Comparison of ENCODE assay signal across 9 mouse cellular contexts in the genomic region with DNA sequence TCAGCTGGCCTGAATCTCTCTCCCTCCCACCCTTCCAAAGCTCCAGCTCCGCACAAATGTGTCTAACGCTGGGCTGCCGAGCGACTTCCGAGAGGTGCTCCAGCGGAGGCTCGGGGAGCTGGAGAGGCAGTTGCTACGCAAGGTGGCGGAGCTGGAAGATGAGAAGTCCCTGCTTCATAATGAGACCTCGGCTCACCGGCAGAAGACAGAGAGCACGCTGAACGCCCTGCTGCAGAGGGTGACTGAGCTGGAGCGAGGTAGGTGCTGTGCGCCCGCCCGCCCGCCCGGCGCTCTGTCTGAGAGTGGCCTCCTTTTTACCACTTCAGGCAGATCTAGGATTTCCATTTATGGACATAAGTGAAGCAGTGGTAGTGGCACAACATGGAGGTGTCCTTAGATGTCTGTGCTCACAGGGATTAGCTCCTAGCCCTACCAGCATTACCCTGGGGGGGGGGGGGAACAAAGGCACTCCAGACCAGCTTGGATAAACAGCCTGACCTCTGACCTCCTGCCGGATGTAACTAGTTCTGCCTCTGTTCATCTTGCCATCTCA. TPM values are rescaled to one million over a fixed set of nuclear protein-coding genes. Genes with fewer than 3 reads are reported as not detected.
DNase-seq lines count a peak whose midpoint lies in the region; ATAC-seq and TF ChIP-seq lines count a peak whose summit lies in the region.
"Had no signal": no experiment of that assay in that cellular context is flagged by ENCODE, and none has a peak within 500 bp of the region (broad histone marks: within the 10 kb centered on the region; RNA-seq: fewer than 3 reads in every experiment).

No protein-coding gene starts in this region.

- no peaks in the 10 kb centered on the region for H3K36me3 ChIP-seq in lung, embryonic 14.5 days (ENCODE audit: insufficient read depth)
- H3K36me3 ChIP-seq in limb, embryonic 10.5 days: no peaks in the 10 kb centered on the region

- 2% methylated on average over 21 of the region's 21 CpGs for WGBS in lung, embryonic 14.5 days
- 6% methylated on average over 21 of the region's 21 CpGs for WGBS in limb, embryonic 10.5 days

- intact Hi-C loops in gastrocnemius, postnatal 36 days (cut with DNase I): no loop called here

- no peak overlapping the region for H3K27ac ChIP-seq in lung, embryonic 14.5 days (ENCODE audit: low read depth)
- peak overlapping the region; percentile 66 for H3K27ac ChIP-seq in limb, embryonic 10.5 days

- peaks cover 47% of the 10 kb centered on the region for H3K27me3 ChIP-seq in lung, embryonic 14.5 days (ENCODE audit: insufficient read depth, low read length)
- peaks cover 76% of the 10 kb centered on the region for H3K27me3 ChIP-seq in limb, embryonic 10.5 days (ENCODE audit: low read depth, poor library complexity, severe bottlenecking)

- no peaks in the 10 kb centered on the region; the same call in 1 of the 2 replicates for H3K4me1 ChIP-seq in lung, embryonic 14.5 days (ENCODE audit: insufficient read depth)
- peaks cover 53% of the 10 kb centered on the region for H3K4me1 ChIP-seq in limb, embryonic 10.5 days

- peak; percentile 56 to 58 for DNase-seq in cerebellum, postnatal 10 days
- no peak for DNase-seq in cerebellum, adult 8-10 months
- DNase-seq in lung, embryonic 14.5 days: peak; percentile 41
- DNase-seq in lung, postnatal 14 days: no peak
- DNase-seq in limb, embryonic 10.5 days (ENCODE audit: low spot score): peak; percentile 65
- peak; percentile 26 for DNase-seq in right cerebral cortex, postnatal 14 days
- no peak for DNase-seq in gastrocnemius, postnatal 36 days

- ATAC-seq in lung, embryonic 14.5 days (ENCODE audit: insufficient read depth): no peak
- ATAC-seq in megakaryocyte-erythroid progenitor cell, adult 5-6 weeks (replicated peaks; ENCODE audit: low FRiP score, low TSS enrichment, poor library complexity, severe bottlenecking): no peak

- H3K9ac ChIP-seq in lung, embryonic 14.5 days: no peak overlapping the region

- no peaks in the 10 kb centered on the region for H3K9me3 ChIP-seq in lung, embryonic 14.5 days (ENCODE audit: low read depth, low read length)
- H3K9me3 ChIP-seq in limb, embryonic 10.5 days (replicated peaks): no peaks in the 10 kb centered on the region

- peak overlapping the region; percentile 47 for H3K4me2 ChIP-seq in lung, embryonic 14.5 days

- no peak overlapping the region for H3K4me3 ChIP-seq in lung, embryonic 14.5 days (ENCODE audit: low read depth, low read length)
- peak overlapping the region; percentile 46 for H3K4me3 ChIP-seq in limb, embryonic 10.5 days

- no peak for TF ChIP-seq CTCF in lung, embryonic 14.5 days (IDR thresholded peaks at IDR 0.05; ENCODE audit: low read depth)

RNA-seq across cellular contexts. Expression of gene Nptx2, which starts 2.5 kb away (rescaled TPM):
- polyA plus RNA-seq in lung, embryonic 14.5 days (2014; fragmentation: Nextera tagmentation; extraction: Ambion mirVana): 0.47 and 0.74 TPM in 2 replicates
- polyA plus RNA-seq in limb, embryonic 10.5 days (2016; fragmentation: Nextera tagmentation; extraction: Ambion mirVana): 0.34 and 1.4 TPM in 2 replicates
- not detected in 2 replicates for total RNA-seq in megakaryocyte-erythroid progenitor cell, adult 5-6 weeks (2014; fragmentation: Nextera tagmentation)
- not detected in 2 replicates for total RNA-seq in megakaryocyte-erythroid progenitor cell, adult 5-6 weeks (2017)
- total RNA-seq in gastrocnemius, postnatal 36 days (2021): not detected
- total RNA-seq: common myeloid progenitor, adult 5-6 weeks had no signal

Comparison
In these comparisons a context has a peak if more than half of its experiments do, and no peak if none do; other contexts are left out.
1. DNase-seq: peak in cerebellum, postnatal 10 days (2 of 2), lung, embryonic 14.5 days (single experiment), limb, embryonic 10.5 days (single experiment) and right cerebral cortex, postnatal 14 days (single experiment); none in cerebellum, adult 8-10 months (single experiment), lung, postnatal 14 days (single experiment) and gastrocnemius, postnatal 36 days (0 of 2).